Mouse (Mus musculus) embryonic facial prominence, embryonic 13.5 days (tissue): ENCODE results near the gene Col6a1. TPM values are rescaled to one million over a fixed set of nuclear protein-coding genes. Genes with fewer than 3 reads are reported as not detected.

Source experiments
- ATAC-seq: fragments of 200-750 bp; cut with Nextera tagmentation; 2 replicates; pipeline ENCODE4 v1.8.0; 2017; ENCODE audit warnings: low read depth; ENCODE audit not compliant: insufficient number of reproducible peaks, insufficient read depth, low FRiP score, low TSS enrichment
- H3K27ac ChIP-seq: fragments of 300-500 bp; sonication (generic); 2 replicates; pipeline ENCODE4 v1.5.1; 2015; ENCODE audit warnings: moderate library complexity, mild to moderate bottlenecking, inconsistent platforms
- H3K27me3 ChIP-seq: fragments of 300-500 bp; sonication (generic); 2 replicates; pipeline ENCODE4 v1.6.1; 2015; ENCODE audit warnings: mild to moderate bottlenecking, inconsistent platforms
- H3K36me3 ChIP-seq: fragments of 300-500 bp; sonication (generic); 2 replicates; pipeline ENCODE4 v1.6.1; 2015; ENCODE audit warnings: mild to moderate bottlenecking, inconsistent platforms
- H3K4me1 ChIP-seq: fragments of 300-500 bp; sonication (generic); 2 replicates; pipeline ENCODE4 v1.6.1; 2015; ENCODE audit warnings: inconsistent platforms
- H3K4me2 ChIP-seq: fragments of 300-500 bp; sonication (generic); 2 replicates; pipeline ENCODE4 v1.6.1; 2015; ENCODE audit warnings: moderate library complexity, mild to moderate bottlenecking, inconsistent platforms
- H3K4me3 ChIP-seq: fragments of 300-500 bp; sonication (generic); 2 replicates; pipeline ENCODE4 v1.5.1; 2015; ENCODE audit warnings: mild to moderate bottlenecking, inconsistent platforms
- H3K9ac ChIP-seq: fragments of 300-500 bp; sonication (generic); 2 replicates; pipeline ENCODE4 v1.6.1; 2015; ENCODE audit warnings: mild to moderate bottlenecking, inconsistent platforms
- H3K9me3 ChIP-seq: fragments of 300-500 bp; sonication (generic); 2 replicates; pipeline ENCODE4 v1.6.1; 2016; ENCODE audit warnings: inconsistent platforms
- WGBS: fragments of 180-500 bp; shearing (Covaris S2); methylation state at CpG from one replicate; pipeline ENCODE4 v1.1.7; 2015; ENCODE audit warnings: mixed read lengths; 5-methylcytosine and 5-hydroxymethylcytosine counted together
- polyA plus RNA-seq: library from polyadenylated mRNA; unstranded; fragments of >200 nt; fragmentation: Nextera tagmentation; extraction: Ambion mirVana; gene quantifications from 2 replicates; pipeline ENCODE4 v1.2.1, GENCODE M21; 2015

Gene Col6a1
- polyA plus RNA-seq, 1 experiment from 2014 or later, result 175 TPM

GRCm38 (mm10) chr10:76722751-76723450, 3.1 kb downstream of the Col6a1 start:
- Histone ChIP-seq H3K27me3 (no peaks in the 10 kb centered on the region), H3K9me3 (no peaks in the 10 kb centered on the region), H3K36me3 (peaks cover 58% of the 10 kb centered on the region), H3K4me3 (no peak overlapping the region), H3K4me1 (peaks cover 42% of the 10 kb centered on the region), H3K27ac (no peak overlapping the region), H3K4me2 (no peak overlapping the region), H3K9ac (no peak overlapping the region)
- no peak for ATAC-seq
- WGBS, result 83% methylated on average over 18 of the region's 18 CpGs

DNA sequence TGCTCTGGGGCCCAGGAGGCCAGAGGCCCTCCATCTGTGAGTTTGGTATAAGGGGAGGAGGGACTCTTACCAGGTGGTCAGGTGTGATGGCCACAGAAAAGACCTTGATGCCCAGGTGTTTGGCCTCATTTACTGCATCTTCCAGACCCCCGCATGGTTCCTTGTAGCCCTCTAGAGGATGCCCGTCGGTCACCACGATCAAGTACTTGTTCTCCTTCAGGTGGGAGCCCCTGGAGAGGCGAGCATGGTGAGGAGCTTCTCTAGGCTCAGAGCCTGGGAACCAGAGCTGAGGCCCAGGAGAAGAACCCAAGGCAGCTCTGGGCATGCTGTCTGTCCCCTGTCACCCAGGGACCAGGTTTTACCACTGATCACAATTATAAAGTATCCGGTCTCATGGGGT, 4.2 kb downstream of the Col6a1 start:
- Histone ChIP-seq H3K4me1 (peaks cover 34% of the 10 kb centered on the region), H3K27me3 (no peaks in the 10 kb centered on the region), H3K9me3 (no peaks in the 10 kb centered on the region), H3K4me3 (no peak overlapping the region), H3K9ac (no peak overlapping the region), H3K36me3 (peaks cover 69% of the 10 kb centered on the region), H3K4me2 (no peak overlapping the region), H3K27ac (no peak overlapping the region)
- WGBS, result 94% methylated on average over 6 of the region's 6 CpGs
- ATAC-seq, result no peak

GRCm38 (mm10) chr10:76721216-76721615, 4.8 kb downstream of the Col6a1 start:
- Histone ChIP-seq H3K27me3 (no peaks in the 10 kb centered on the region), H3K4me2 (no peak overlapping the region), H3K9ac (no peak overlapping the region), H3K9me3 (no peaks in the 10 kb centered on the region), H3K36me3 (peaks cover 75% of the 10 kb centered on the region), H3K4me3 (no peak overlapping the region), H3K27ac (no peak overlapping the region), H3K4me1 (peaks cover 29% of the 10 kb centered on the region)
- ATAC-seq, result no peak
- 82% methylated on average over 11 of the region's 11 CpGs for WGBS

DNA sequence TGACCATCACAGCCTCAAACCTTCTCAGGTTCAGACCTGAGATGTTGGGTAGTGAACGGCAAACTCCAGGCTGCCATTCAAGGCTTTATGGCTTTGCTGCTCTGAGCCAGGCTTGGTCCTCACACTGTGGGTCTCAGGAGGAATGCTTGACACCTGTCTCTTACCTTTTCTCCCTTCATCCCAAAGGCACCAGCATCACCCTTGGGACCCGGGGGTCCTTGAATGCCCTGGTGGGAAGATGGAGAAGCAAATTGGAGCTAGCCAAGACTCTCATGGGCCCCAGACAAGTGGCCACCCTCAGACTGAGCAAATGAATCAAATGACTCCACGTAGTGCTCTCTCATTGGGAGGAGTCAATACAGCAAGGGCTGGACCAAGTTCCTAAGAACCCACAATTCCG, 8.3 kb downstream of the Col6a1 start:
- 88% methylated on average over 4 of the region's 4 CpGs for WGBS
- Histone ChIP-seq H3K4me1 (0 out of 2 replicates have a peak, but pooled peaks cover 3% of the 10 kb centered on the region), H3K4me3 (no peak overlapping the region), H3K4me2 (no peak overlapping the region), H3K36me3 (peaks cover 99% of the 10 kb centered on the region), H3K27me3 (no peaks in the 10 kb centered on the region), H3K9me3 (no peaks in the 10 kb centered on the region), H3K9ac (no peak overlapping the region), H3K27ac (no peak overlapping the region)
- ATAC-seq, result no peak

DNA sequence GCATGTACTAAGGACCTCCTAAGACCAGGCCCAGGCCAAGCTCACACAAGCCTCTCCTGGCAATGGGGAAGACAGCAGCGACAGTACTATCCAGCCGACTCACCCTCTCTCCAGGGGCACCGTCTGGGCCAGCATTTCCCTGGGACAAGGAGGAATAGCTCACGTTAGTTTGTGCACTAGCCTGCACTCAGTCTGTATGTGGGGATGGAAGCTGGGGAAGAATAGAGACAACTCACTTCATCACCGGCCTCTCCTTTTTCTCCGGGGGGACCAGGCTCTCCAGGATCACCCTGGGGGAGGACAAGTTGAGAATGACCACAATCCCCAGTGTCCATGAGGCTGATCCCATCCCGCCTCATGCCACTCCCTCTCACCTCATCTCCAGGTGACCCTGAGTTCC, 8.9 kb downstream of the Col6a1 start:
- H3K9me3 ChIP-seq, result no peaks in the 10 kb centered on the region
- H3K9ac ChIP-seq, result no peak overlapping the region
- H3K4me2 ChIP-seq, result no peak overlapping the region
- no peaks in the 10 kb centered on the region for H3K27me3 ChIP-seq
- no peak overlapping the region for H3K27ac ChIP-seq
- 90% methylated on average over 7 of the region's 7 CpGs for WGBS
- ATAC-seq, result no peak
- H3K36me3 ChIP-seq, result peaks cover 99% of the 10 kb centered on the region
- H3K4me1 ChIP-seq, result no peaks in the 10 kb centered on the region
- H3K4me3 ChIP-seq, result no peak overlapping the region

DNA sequence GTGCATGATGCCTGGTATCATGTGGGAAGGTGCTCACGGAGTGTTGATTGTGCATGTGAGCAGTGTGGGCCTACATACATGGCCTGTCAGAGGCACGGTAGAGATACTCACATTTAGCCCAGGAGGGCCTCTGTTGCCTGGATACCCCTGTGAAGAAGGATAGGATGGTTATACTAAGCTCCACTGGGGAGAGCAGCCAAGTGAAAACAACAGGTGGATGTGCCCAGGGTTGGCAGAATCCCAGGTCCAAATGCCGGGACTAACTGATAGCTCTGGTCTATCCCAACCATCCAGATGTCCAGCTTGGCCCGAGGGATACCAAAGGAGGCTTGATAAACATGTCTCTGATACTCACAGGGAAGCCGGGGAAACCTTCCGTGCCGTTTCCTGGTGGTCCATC, 11.7 kb downstream of the Col6a1 start:
- no peak for ATAC-seq
- H3K9ac ChIP-seq, result no peak overlapping the region
- no peak overlapping the region for H3K27ac ChIP-seq
- H3K4me1 ChIP-seq, result no peaks in the 10 kb centered on the region
- H3K36me3 ChIP-seq, result peaks cover 98% of the 10 kb centered on the region
- H3K4me3 ChIP-seq, result no peak overlapping the region
- no peak overlapping the region for H3K4me2 ChIP-seq
- no peaks in the 10 kb centered on the region for H3K9me3 ChIP-seq
- 91% methylated on average over 7 of the region's 7 CpGs for WGBS
- no peaks in the 10 kb centered on the region for H3K27me3 ChIP-seq

- no peak for ATAC-seq
- H3K9ac ChIP-seq, result no peak overlapping the region
- H3K9me3 ChIP-seq, result 0 out of 2 replicates have a peak, but pooled peaks cover 4% of the 10 kb centered on the region
- H3K27ac ChIP-seq, result no peak overlapping the region
- H3K4me1 ChIP-seq, result no peaks in the 10 kb centered on the region
- no peak overlapping the region for H3K4me3 ChIP-seq
- WGBS, result 78% methylated on average over 3 of the region's 3 CpGs
- H3K4me2 ChIP-seq, result no peak overlapping the region
- no peaks in the 10 kb centered on the region for H3K27me3 ChIP-seq
- peaks cover 92% of the 10 kb centered on the region for H3K36me3 ChIP-seq
These were observed 13.5 kb downstream of the Col6a1 start for GRCm38 (mm10) chr10:76712500-76712899.

DNA sequence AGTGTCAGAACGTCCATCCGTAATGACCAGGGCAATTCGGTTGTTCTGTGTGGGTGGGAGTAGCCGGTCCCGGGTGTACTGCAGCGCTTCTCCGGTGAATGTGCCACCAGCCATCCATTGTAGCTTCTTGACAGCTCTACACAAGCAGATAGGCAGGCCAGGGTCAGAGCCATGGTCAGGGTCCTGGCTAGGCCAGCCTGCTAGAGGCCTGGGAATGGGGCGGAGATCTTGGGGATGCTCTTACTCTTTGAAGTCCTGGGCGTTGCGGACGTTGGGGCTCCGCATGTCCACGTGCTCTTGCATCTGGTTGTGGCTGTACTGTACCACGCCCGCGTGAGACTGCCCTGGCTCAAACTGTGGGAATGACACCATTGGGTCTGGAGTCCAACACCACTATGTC, 14.6 kb downstream of the Col6a1 start:
- no peak overlapping the region for H3K4me2 ChIP-seq
- H3K9me3 ChIP-seq, result 0 out of 2 replicates have a peak, but pooled peaks cover 4% of the 10 kb centered on the region
- H3K9ac ChIP-seq, result no peak overlapping the region
- WGBS, result 96% methylated on average over 16 of the region's 16 CpGs
- no peaks in the 10 kb centered on the region for H3K27me3 ChIP-seq
- no peak overlapping the region for H3K4me3 ChIP-seq
- H3K36me3 ChIP-seq, result peaks cover 80% of the 10 kb centered on the region
- no peak overlapping the region for H3K27ac ChIP-seq
- no peak for ATAC-seq
- H3K4me1 ChIP-seq, result no peaks in the 10 kb centered on the region

DNA sequence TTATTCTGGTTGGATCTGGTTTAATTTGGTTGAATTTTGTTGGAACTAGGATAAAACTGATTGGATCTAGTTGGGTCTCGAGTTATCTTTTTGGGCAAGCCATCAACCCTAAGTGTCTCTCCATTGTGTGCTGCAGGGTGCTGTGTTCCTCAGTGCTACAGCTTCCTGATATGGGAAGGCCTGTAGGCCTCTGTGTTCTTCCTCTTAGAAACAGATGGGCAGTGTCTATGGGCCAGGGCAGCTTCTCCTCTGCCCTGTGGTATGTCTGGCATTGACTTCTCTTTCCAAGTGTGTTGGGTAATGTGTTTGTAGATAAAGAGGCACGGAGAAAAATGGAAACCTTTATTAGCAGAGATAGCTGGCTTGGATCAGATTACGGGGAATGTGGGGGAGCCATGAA, 17.5 kb downstream of the Col6a1 start:
- Histone ChIP-seq H3K4me1 (no peaks in the 10 kb centered on the region), H3K4me2 (no peak overlapping the region), H3K4me3 (no peak overlapping the region), H3K27ac (no peak overlapping the region), H3K9ac (no peak overlapping the region), H3K9me3 (peaks cover 9% of the 10 kb centered on the region; the same call in 1 of the 2 replicates), H3K27me3 (no peaks in the 10 kb centered on the region), H3K36me3 (peaks cover 52% of the 10 kb centered on the region)
- WGBS, result 80% methylated on average over 3 of the region's 3 CpGs
- no peak for ATAC-seq

GRCm38 (mm10) chr10:76707584-76707983, 18.4 kb downstream of the Col6a1 start:
- WGBS, result 93% methylated on average over 1 of the region's 1 CpGs
- Histone ChIP-seq H3K27ac (no peak overlapping the region), H3K4me3 (no peak overlapping the region), H3K4me1 (no peaks in the 10 kb centered on the region), H3K9ac (no peak overlapping the region), H3K4me2 (no peak overlapping the region), H3K9me3 (peaks cover 9% of the 10 kb centered on the region; the same call in 1 of the 2 replicates), H3K27me3 (no peaks in the 10 kb centered on the region), H3K36me3 (peaks cover 43% of the 10 kb centered on the region)
- no peak for ATAC-seq

GRCm38 (mm10) chr10:76707001-76707400, 19.0 kb downstream of the Col6a1 start:
- Histone ChIP-seq H3K4me1 (no peaks in the 10 kb centered on the region), H3K9ac (no peak overlapping the region), H3K4me3 (no peak overlapping the region), H3K27ac (no peak overlapping the region), H3K4me2 (no peak overlapping the region), H3K27me3 (no peaks in the 10 kb centered on the region), H3K9me3 (peaks cover 9% of the 10 kb centered on the region; the same call in 1 of the 2 replicates), H3K36me3 (peaks cover 37% of the 10 kb centered on the region)
- 83% methylated on average over 2 of the region's 2 CpGs for WGBS
- no peak for ATAC-seq

DNA sequence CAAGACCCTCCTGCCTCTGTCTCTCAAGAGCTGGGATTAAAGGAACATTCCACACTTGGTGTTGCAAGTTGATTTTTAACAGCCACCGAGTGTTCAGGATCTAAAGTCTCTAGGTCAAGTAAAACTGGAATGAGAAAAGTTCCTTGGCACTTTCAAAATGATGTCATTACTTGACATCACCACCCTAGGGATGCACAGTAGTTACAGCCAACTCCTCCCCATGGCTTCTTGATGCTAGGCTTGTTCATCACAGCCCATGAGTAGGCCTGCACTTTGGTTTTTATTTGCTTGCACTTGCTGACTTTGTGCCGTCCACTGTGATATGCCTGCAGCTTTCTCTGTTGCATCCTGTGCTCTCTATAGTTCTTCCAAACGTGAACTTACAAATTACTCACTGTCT, 21.6 kb downstream of the Col6a1 start:
- ATAC-seq, result no peak
- no peak overlapping the region for H3K27ac ChIP-seq
- peaks cover 11% of the 10 kb centered on the region for H3K36me3 ChIP-seq
- WGBS, result 77% methylated on average over 3 of the region's 3 CpGs
- no peak overlapping the region for H3K4me3 ChIP-seq
- H3K9ac ChIP-seq, result no peak overlapping the region
- no peak overlapping the region for H3K4me2 ChIP-seq
- H3K4me1 ChIP-seq, result peaks cover 23% of the 10 kb centered on the region
- H3K27me3 ChIP-seq, result no peaks in the 10 kb centered on the region
- peaks cover 9% of the 10 kb centered on the region; the same call in 1 of the 2 replicates for H3K9me3 ChIP-seq
